Mouse (Mus musculus) megakaryocyte, embryonic 14.5 days (primary cell): ENCODE data around the gene Mybphl.

Source experiments
- FLI1 ChIP-seq: IDR thresholded peaks from 2 replicates; pipeline ENCODE4 v1.6.1; 2012; ENCODE audit warnings: low read length, inconsistent platforms, mixed read lengths
- GATA1 ChIP-seq: IDR thresholded peaks from 3 replicates; pipeline ENCODE4 v1.6.1; 2012; ENCODE audit warnings: mixed read lengths, low read length, inconsistent platforms, borderline replicate concordance

- TF ChIP-seq GATA1 (no peak), FLI1 (no peak)
Measured at GRCm38 (mm10) chr3:108392299-108392698, 27.6 kb downstream of the Mybphl start.
